Mouse (Mus musculus): ENCODE results near the gene Rdh9. TPM values are rescaled to one million over a fixed set of nuclear protein-coding genes. Genes with fewer than 3 reads are reported as not detected.

The Rdh9 gene
- polyA plus RNA-seq, 1 experiment, result not detected

DNA sequence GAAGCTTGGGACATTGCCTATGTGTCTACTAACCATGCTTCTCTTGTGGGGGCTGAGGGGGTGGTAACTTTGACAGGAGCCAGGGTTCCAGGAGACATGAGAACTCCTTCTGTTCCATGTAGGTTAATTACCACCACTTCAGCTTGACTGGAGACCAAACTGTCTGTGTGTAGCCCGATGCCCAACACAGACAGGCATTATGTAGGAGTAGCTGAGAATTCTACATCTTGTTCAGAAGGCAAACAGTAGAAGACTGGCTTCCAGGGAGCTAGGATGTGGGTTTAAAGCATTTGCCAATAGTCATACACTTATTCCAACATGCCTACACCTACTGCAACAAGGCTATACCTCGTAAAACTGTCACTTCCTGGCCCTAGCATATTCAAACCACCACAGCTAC is 62.4 kb downstream of the Rdh9 start:
- TF ChIP-seq CTCF (IDR thresholded peaks at IDR 0.05; ENCODE audit: low read depth, low read length) (no peak), POLR2A (IDR thresholded peaks at IDR 0.05; ENCODE audit: borderline replicate concordance, low read depth, low read length) (no peak)
- Histone ChIP-seq H3K4me1 (ENCODE audit: control insufficient read depth, insufficient read depth, low read length) (no peaks in the 10 kb centered on the region), H3K27ac (ENCODE audit: insufficient read depth, low read depth, low read length) (no peak overlapping the region), H3K4me3 (ENCODE audit: insufficient read depth, low read length) (no peak overlapping the region)

GRCm38 (mm10) chr10:127840776-127841175 is 64.6 kb downstream of the Rdh9 start:
- Histone ChIP-seq H3K4me3 (ENCODE audit: insufficient read depth, low read length) (no peak overlapping the region), H3K27ac (ENCODE audit: insufficient read depth, low read depth, low read length) (no peak overlapping the region), H3K4me1 (ENCODE audit: control insufficient read depth, insufficient read depth, low read length) (no peaks in the 10 kb centered on the region)
- TF ChIP-seq POLR2A (IDR thresholded peaks at IDR 0.05; ENCODE audit: borderline replicate concordance, low read depth, low read length), result no peak

Other genes with a start within 250 kb of the Rdh9 start
- gene Nxph4, start 241.8 kb upstream of the Rdh9 start, polyA plus RNA-seq (2012; ENCODE audit: insufficient read depth, insufficient read length, missing spikeins), result not detected in 2 replicates
- gene Lrp1, start 155.2 kb upstream of the Rdh9 start, polyA plus RNA-seq (2012; ENCODE audit: insufficient read depth, insufficient read length, missing spikeins), result 361 and 418 TPM in 2 replicates
- gene Stat6, start 133.4 kb upstream of the Rdh9 start, polyA plus RNA-seq (2012; ENCODE audit: insufficient read depth, insufficient read length, missing spikeins), result 128 and 144 TPM in 2 replicates
- gene Nemp1, start 109.5 kb upstream of the Rdh9 start, polyA plus RNA-seq (2012; ENCODE audit: insufficient read depth, insufficient read length, missing spikeins), result 11.0 and 13.5 TPM in 2 replicates
- 21.4 and 25.4 TPM in 2 replicates for gene Nab2, start 107.8 kb upstream of the Rdh9 start, polyA plus RNA-seq (2012; ENCODE audit: insufficient read depth, insufficient read length, missing spikeins)
- gene Myo1a, start 71.2 kb upstream of the Rdh9 start, polyA plus RNA-seq (2012; ENCODE audit: insufficient read depth, insufficient read length, missing spikeins), result 0.31 TPM in 1 of 2 replicates, not detected in the other
- not detected in 2 replicates for gene Tac2, start 51.9 kb upstream of the Rdh9 start, polyA plus RNA-seq (2012; ENCODE audit: insufficient read depth, insufficient read length, missing spikeins)
- 4.4 and 4.6 TPM in 2 replicates for gene Zbtb39, start 36.8 kb upstream of the Rdh9 start, polyA plus RNA-seq (2012; ENCODE audit: insufficient read depth, insufficient read length, missing spikeins)
- not detected in 2 replicates for gene Gpr182, start 24.7 kb upstream of the Rdh9 start, polyA plus RNA-seq (2012; ENCODE audit: insufficient read depth, insufficient read length, missing spikeins)
- gene Rdh1, start 16.7 kb upstream of the Rdh9 start, polyA plus RNA-seq (2012; ENCODE audit: insufficient read depth, insufficient read length, missing spikeins), result not detected in 2 replicates
- gene Rdh16f1, start 16.6 kb upstream of the Rdh9 start, polyA plus RNA-seq (2012; ENCODE audit: insufficient read depth, insufficient read length, missing spikeins), result not detected in 2 replicates
- not detected in 2 replicates for gene Rdh16, start 24.8 kb downstream of the Rdh9 start, polyA plus RNA-seq (2012; ENCODE audit: insufficient read depth, insufficient read length, missing spikeins)
- not detected in 2 replicates for gene Rdh19, start 73.5 kb downstream of the Rdh9 start, polyA plus RNA-seq (2012; ENCODE audit: insufficient read depth, insufficient read length, missing spikeins)
- gene Rdh16f2, start 90.1 kb downstream of the Rdh9 start, polyA plus RNA-seq (2012; ENCODE audit: insufficient read depth, insufficient read length, missing spikeins), result not detected in 2 replicates
- gene Rdh7, start 112.4 kb downstream of the Rdh9 start, polyA plus RNA-seq (2012; ENCODE audit: insufficient read depth, insufficient read length, missing spikeins), result not detected in 2 replicates
- not detected in 2 replicates for gene Sdr9c7, start 122.1 kb downstream of the Rdh9 start, polyA plus RNA-seq (2012; ENCODE audit: insufficient read depth, insufficient read length, missing spikeins)
- not detected in 2 replicates for gene Hsd17b6, start 231.2 kb downstream of the Rdh9 start, polyA plus RNA-seq (2012; ENCODE audit: insufficient read depth, insufficient read length, missing spikeins)
- gene Prim1, start 238.8 kb downstream of the Rdh9 start, polyA plus RNA-seq (2012; ENCODE audit: insufficient read depth, insufficient read length, missing spikeins), result 14.3 and 18.6 TPM in 2 replicates